Mouse (Mus musculus): ENCODE measurements around the gene Crybg2. TPM values are rescaled to one million over a fixed set of nuclear protein-coding genes. Genes with fewer than 3 reads are reported as not detected.

The Crybg2 gene
- polyA plus RNA-seq, 1 experiment from 2014 or later: 7.3 TPM

DNA sequence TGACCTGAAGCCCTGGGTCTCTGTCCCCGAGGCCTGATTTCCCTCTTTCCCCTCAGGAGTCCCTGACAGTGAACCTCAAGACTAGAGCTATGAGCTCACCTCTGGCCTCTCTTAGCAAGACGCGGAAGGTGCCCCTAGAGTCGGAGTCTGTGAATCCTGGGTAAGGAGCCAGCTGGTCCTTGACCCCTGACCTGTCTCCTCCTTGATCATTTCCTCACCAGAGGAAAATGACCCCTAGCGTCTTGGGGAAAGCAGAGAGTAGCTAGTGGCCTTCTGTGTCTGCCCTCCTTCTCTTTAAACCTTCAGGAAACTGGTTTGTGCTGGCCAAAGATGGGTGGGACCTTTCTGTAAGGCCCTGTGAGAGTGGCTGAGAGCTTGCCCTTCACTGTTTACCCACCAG lies 47.6 kb downstream of the Crybg2 start:
- Histone ChIP-seq H3K4me1 (ENCODE audit: control insufficient read depth, insufficient read depth, low read length) (no peaks in the 10 kb centered on the region; the same call in 1 of the 2 replicates), H3K27me3 (ENCODE audit: control insufficient read depth, insufficient read depth, low read length) (no peaks in the 10 kb centered on the region), H3K9me3 (ENCODE audit: control insufficient read depth, low read depth, low read length) (no peaks in the 10 kb centered on the region), H3K27ac (ENCODE audit: low read length) (no peak overlapping the region), H3K4me3 (ENCODE audit: low read depth, low read length) (no peak overlapping the region), H3K4me2 (replicated peaks; ENCODE audit: low read depth, low read length) (no peak overlapping the region), H3K9ac (replicated peaks; ENCODE audit: low read depth, low read length) (no peak overlapping the region), H3K36me3 (ENCODE audit: control insufficient read depth, insufficient read depth, low read length) (no peaks in the 10 kb centered on the region)
- WGBS: 29% methylated on average over 5 of the region's 5 CpGs
- ATAC-seq (ENCODE audit: insufficient number of reproducible peaks, insufficient read depth, low FRiP score, low read depth): no peak

GRCm38 (mm10) chr4:134110653-134111052 lies 50.0 kb downstream of the Crybg2 start:
- no peak overlapping the region for H3K9ac ChIP-seq (replicated peaks; ENCODE audit: low read depth, low read length)
- 51% methylated on average over 3 of the region's 3 CpGs for WGBS
- H3K4me2 ChIP-seq (replicated peaks; ENCODE audit: low read depth, low read length): no peak overlapping the region
- no peak for ATAC-seq (ENCODE audit: insufficient number of reproducible peaks, insufficient read depth, low FRiP score, low read depth)
- H3K4me1 ChIP-seq (ENCODE audit: control insufficient read depth, insufficient read depth, low read length): no peaks in the 10 kb centered on the region; the same call in 1 of the 2 replicates
- no peaks in the 10 kb centered on the region for H3K36me3 ChIP-seq (ENCODE audit: control insufficient read depth, insufficient read depth, low read length)
- H3K27ac ChIP-seq (ENCODE audit: low read length): no peak overlapping the region
- H3K27me3 ChIP-seq (ENCODE audit: control insufficient read depth, insufficient read depth, low read length): no peaks in the 10 kb centered on the region
- no peaks in the 10 kb centered on the region for H3K9me3 ChIP-seq (ENCODE audit: control insufficient read depth, low read depth, low read length)
- H3K4me3 ChIP-seq (ENCODE audit: low read depth, low read length): no peak overlapping the region

DNA sequence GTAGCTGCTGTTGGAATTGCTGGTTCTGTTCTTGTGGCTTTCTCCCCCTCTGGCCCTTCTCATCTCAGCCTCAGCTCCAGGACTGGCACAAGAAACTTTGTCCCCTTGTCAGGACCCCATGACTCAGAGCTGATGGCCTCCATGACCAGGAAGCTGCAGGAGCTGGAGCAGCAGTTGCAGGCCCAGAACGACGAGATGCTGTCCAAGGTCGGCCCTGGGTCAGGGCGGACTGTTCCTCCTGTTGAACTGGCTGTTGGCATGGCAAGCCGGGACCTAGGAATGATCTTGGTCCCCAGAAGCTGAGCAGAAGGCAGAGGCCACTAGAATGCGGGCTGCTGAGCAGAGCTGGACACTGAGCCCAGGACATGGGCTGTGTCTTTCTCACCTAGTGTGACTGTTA lies 51.8 kb downstream of the Crybg2 start:
- 74% methylated on average over 6 of the region's 6 CpGs for WGBS
- Histone ChIP-seq H3K9ac (replicated peaks; ENCODE audit: low read depth, low read length) (no peak overlapping the region), H3K27ac (ENCODE audit: low read length) (no peak overlapping the region), H3K9me3 (ENCODE audit: control insufficient read depth, low read depth, low read length) (no peaks in the 10 kb centered on the region), H3K4me2 (replicated peaks; ENCODE audit: low read depth, low read length) (no peak overlapping the region), H3K4me3 (ENCODE audit: low read depth, low read length) (no peak overlapping the region), H3K36me3 (ENCODE audit: control insufficient read depth, insufficient read depth, low read length) (no peaks in the 10 kb centered on the region), H3K4me1 (ENCODE audit: control insufficient read depth, insufficient read depth, low read length) (no peaks in the 10 kb centered on the region; the same call in 1 of the 2 replicates), H3K27me3 (ENCODE audit: control insufficient read depth, insufficient read depth, low read length) (no peaks in the 10 kb centered on the region)
- ATAC-seq (ENCODE audit: insufficient number of reproducible peaks, insufficient read depth, low FRiP score, low read depth): no peak

DNA sequence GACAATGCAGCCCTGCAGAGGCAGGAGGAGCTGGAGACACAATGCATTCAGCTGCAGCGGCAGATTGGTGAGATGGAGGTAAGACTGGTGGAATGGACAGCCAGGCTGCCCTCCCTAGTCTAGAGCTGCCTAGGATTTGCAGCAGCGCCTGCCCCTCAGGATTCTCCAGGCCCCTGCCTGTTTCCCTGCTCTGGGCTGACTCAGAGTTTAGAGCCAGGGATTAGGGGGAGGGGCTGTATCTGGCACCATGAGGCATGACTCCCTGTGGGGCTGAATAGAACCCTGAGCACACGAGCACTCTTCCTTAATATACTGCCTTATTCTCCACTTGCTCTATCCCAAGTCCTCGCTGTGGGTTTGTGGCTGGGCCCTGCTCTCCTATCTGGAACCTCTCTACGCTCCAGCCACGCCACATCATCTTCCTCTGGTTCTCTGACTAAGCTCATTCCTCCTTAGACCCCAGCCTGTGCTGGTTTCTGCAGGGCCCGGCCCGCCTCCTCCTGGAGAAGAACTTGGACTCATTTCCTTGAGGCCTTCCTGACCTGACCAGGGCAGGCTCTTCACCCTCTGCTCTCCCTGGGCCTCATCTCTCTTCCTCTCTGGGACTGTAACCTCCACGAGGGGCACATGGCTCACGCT lies 52.9 kb downstream of the Crybg2 start:
- WGBS: 65% methylated on average over 10 of the region's 10 CpGs
- Histone ChIP-seq H3K9ac (replicated peaks; ENCODE audit: low read depth, low read length) (no peak overlapping the region), H3K4me3 (ENCODE audit: low read depth, low read length) (no peak overlapping the region), H3K36me3 (ENCODE audit: control insufficient read depth, insufficient read depth, low read length) (no peaks in the 10 kb centered on the region), H3K4me1 (ENCODE audit: control insufficient read depth, insufficient read depth, low read length) (peaks cover 3% of the 10 kb centered on the region; the same call in 1 of the 2 replicates), H3K27me3 (ENCODE audit: control insufficient read depth, insufficient read depth, low read length) (no peaks in the 10 kb centered on the region), H3K9me3 (ENCODE audit: control insufficient read depth, low read depth, low read length) (no peaks in the 10 kb centered on the region), H3K27ac (ENCODE audit: low read length) (no peak overlapping the region), H3K4me2 (replicated peaks; ENCODE audit: low read depth, low read length) (no peak overlapping the region)
- ATAC-seq (ENCODE audit: insufficient number of reproducible peaks, insufficient read depth, low FRiP score, low read depth): no peak

- Histone ChIP-seq H3K4me1 (ENCODE audit: control insufficient read depth, insufficient read depth, low read length) (peaks cover 3% of the 10 kb centered on the region; the same call in 1 of the 2 replicates), H3K27ac (ENCODE audit: low read length) (no peak overlapping the region), H3K27me3 (ENCODE audit: control insufficient read depth, insufficient read depth, low read length) (no peaks in the 10 kb centered on the region), H3K9ac (replicated peaks; ENCODE audit: low read depth, low read length) (no peak overlapping the region), H3K4me2 (replicated peaks; ENCODE audit: low read depth, low read length) (no peak overlapping the region), H3K36me3 (ENCODE audit: control insufficient read depth, insufficient read depth, low read length) (no peaks in the 10 kb centered on the region), H3K4me3 (ENCODE audit: low read depth, low read length) (no peak overlapping the region), H3K9me3 (ENCODE audit: control insufficient read depth, low read depth, low read length) (no peaks in the 10 kb centered on the region)
- WGBS: 87% methylated on average over 4 of the region's 4 CpGs
- ATAC-seq (ENCODE audit: insufficient number of reproducible peaks, insufficient read depth, low FRiP score, low read depth): no peak
Observed at GRCm38 (mm10) chr4:134114038-134114437, 53.4 kb downstream of the Crybg2 start.

- 81% methylated on average over 16 of the region's 16 CpGs for WGBS
- Histone ChIP-seq H3K4me3 (ENCODE audit: low read depth, low read length) (no peak overlapping the region), H3K27me3 (ENCODE audit: control insufficient read depth, insufficient read depth, low read length) (no peaks in the 10 kb centered on the region), H3K9me3 (ENCODE audit: control insufficient read depth, low read depth, low read length) (no peaks in the 10 kb centered on the region), H3K9ac (replicated peaks; ENCODE audit: low read depth, low read length) (no peak overlapping the region), H3K36me3 (ENCODE audit: control insufficient read depth, insufficient read depth, low read length) (no peaks in the 10 kb centered on the region), H3K4me2 (replicated peaks; ENCODE audit: low read depth, low read length) (no peak overlapping the region), H3K4me1 (ENCODE audit: control insufficient read depth, insufficient read depth, low read length) (peaks cover 3% of the 10 kb centered on the region; the same call in 1 of the 2 replicates), H3K27ac (ENCODE audit: low read length) (no peak overlapping the region)
- no peak for ATAC-seq (ENCODE audit: insufficient number of reproducible peaks, insufficient read depth, low FRiP score, low read depth)
Observed at GRCm38 (mm10) chr4:134115215-134116144, 54.9 kb downstream of the Crybg2 start.

DNA sequence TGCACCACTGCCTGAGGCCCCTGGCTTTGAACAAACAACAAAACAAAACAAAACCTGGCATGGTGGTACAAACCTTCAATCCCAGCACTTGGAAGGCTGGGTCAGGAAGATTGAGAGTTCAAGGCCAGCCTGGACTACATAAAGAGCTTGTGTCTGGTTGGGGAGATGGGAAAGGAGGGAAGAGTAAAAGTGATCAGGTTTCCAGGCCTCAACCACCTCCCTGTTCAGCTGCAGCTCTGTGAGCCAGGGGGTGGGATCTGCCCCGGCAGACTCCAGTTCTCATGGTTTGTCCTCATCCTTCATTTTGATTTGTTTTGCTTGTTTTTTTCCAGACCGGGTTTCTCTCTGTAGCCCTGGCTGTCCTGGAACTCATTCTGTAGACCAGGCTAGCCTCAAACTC lies 55.9 kb downstream of the Crybg2 start:
- peaks cover 5% of the 10 kb centered on the region; the same call in 1 of the 2 replicates for H3K4me1 ChIP-seq (ENCODE audit: control insufficient read depth, insufficient read depth, low read length)
- no peak overlapping the region for H3K4me3 ChIP-seq (ENCODE audit: low read depth, low read length)
- no peak overlapping the region for H3K27ac ChIP-seq (ENCODE audit: low read length)
- no peaks in the 10 kb centered on the region for H3K36me3 ChIP-seq (ENCODE audit: control insufficient read depth, insufficient read depth, low read length)
- no peak overlapping the region for H3K9ac ChIP-seq (replicated peaks; ENCODE audit: low read depth, low read length)
- no peaks in the 10 kb centered on the region for H3K27me3 ChIP-seq (ENCODE audit: control insufficient read depth, insufficient read depth, low read length)
- no peak for ATAC-seq (ENCODE audit: insufficient number of reproducible peaks, insufficient read depth, low FRiP score, low read depth)
- WGBS: 67% methylated on average over 2 of the region's 2 CpGs
- no peaks in the 10 kb centered on the region for H3K9me3 ChIP-seq (ENCODE audit: control insufficient read depth, low read depth, low read length)
- no peak overlapping the region for H3K4me2 ChIP-seq (replicated peaks; ENCODE audit: low read depth, low read length)

DNA sequence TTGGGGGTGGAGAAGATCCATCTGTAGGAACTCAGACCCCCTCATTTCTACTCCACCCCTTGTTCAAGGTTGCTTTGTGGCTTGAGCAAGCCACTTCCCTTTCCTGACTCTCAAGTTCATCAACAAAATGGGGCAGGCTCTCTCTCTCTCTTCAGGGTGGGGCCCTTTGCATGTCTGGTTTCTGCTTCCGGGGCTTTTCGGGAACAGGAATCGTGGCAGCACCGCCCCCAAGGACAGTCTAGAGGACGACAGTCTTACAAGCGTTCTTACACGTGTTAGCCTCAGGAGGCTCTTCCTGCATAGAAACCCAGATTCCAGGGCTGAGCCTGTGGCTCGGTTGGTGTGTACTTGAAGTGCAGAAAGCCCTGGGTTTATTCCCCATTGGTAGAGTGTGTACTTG lies 56.4 kb downstream of the Crybg2 start:
- WGBS: 72% methylated on average over 8 of the region's 8 CpGs
- Histone ChIP-seq H3K36me3 (ENCODE audit: control insufficient read depth, insufficient read depth, low read length) (no peaks in the 10 kb centered on the region), H3K4me2 (replicated peaks; ENCODE audit: low read depth, low read length) (no peak overlapping the region), H3K9ac (replicated peaks; ENCODE audit: low read depth, low read length) (no peak overlapping the region), H3K27me3 (ENCODE audit: control insufficient read depth, insufficient read depth, low read length) (no peaks in the 10 kb centered on the region), H3K4me3 (ENCODE audit: low read depth, low read length) (no peak overlapping the region), H3K9me3 (ENCODE audit: control insufficient read depth, low read depth, low read length) (no peaks in the 10 kb centered on the region), H3K4me1 (ENCODE audit: control insufficient read depth, insufficient read depth, low read length) (peaks cover 5% of the 10 kb centered on the region; the same call in 1 of the 2 replicates), H3K27ac (ENCODE audit: low read length) (no peak overlapping the region)
- ATAC-seq (ENCODE audit: insufficient number of reproducible peaks, insufficient read depth, low FRiP score, low read depth): no peak
